Mouse (Mus musculus) kidney, embryonic 16.5 days (tissue): ENCODE results near the gene Plcg1. TPM values are rescaled to one million over a fixed set of nuclear protein-coding genes. Genes with fewer than 3 reads are reported as not detected.

ENCODE experiments used
- ATAC-seq: fragments of 200-750 bp; cut with Nextera tagmentation; 2 replicates; pipeline ENCODE4 v1.8.0; 2017; ENCODE audit warnings: moderate TSS enrichment; ENCODE audit not compliant: low FRiP score, low TSS enrichment
- H3K27ac ChIP-seq: fragments of 300-500 bp; sonication (generic); 2 replicates; pipeline ENCODE4 v1.5.1; 2014; ENCODE audit warnings: low read length
- H3K27me3 ChIP-seq: fragments of 300-500 bp; sonication (generic); 2 replicates; pipeline ENCODE4 v1.6.1; 2014; ENCODE audit warnings: low read length, control low read depth, mixed read lengths; ENCODE audit not compliant: insufficient read depth
- H3K36me3 ChIP-seq: fragments of 300-500 bp; sonication (generic); 2 replicates; pipeline ENCODE4 v1.6.1; 2014; ENCODE audit warnings: low read length, control low read depth, mixed read lengths; ENCODE audit not compliant: insufficient read depth
- H3K4me1 ChIP-seq: fragments of 300-500 bp; sonication (generic); 2 replicates; pipeline ENCODE4 v1.6.1; 2014; ENCODE audit warnings: low read length, control low read depth, mixed read lengths; ENCODE audit not compliant: insufficient read depth
- H3K4me2 ChIP-seq: fragments of 300-500 bp; sonication (generic); replicated peaks from 2 replicates; pipeline ENCODE4 v1.6.1; 2014; ENCODE audit warnings: low read depth, low read length
- H3K4me3 ChIP-seq: fragments of 300-500 bp; sonication (generic); 2 replicates; pipeline ENCODE4 v1.5.1; 2014; ENCODE audit warnings: mild to moderate bottlenecking, low read length
- H3K9ac ChIP-seq: fragments of 300-500 bp; sonication (generic); replicated peaks from 2 replicates; pipeline ENCODE4 v1.6.1; 2014; ENCODE audit warnings: low read length
- H3K9me3 ChIP-seq: fragments of 300-500 bp; sonication (generic); 2 replicates; pipeline ENCODE4 v1.6.1; 2016; ENCODE audit warnings: low read length, control low read depth
- WGBS: fragments of 180-500 bp; shearing (Covaris S2); extraction: QIAGEN DNeasy Blood & Tissue Kit; methylation state at CpG from one replicate; pipeline ENCODE4 v1.1.7; 2014; 5-methylcytosine and 5-hydroxymethylcytosine counted together
- polyA plus RNA-seq: library from polyadenylated mRNA; unstranded; fragments of >200 nt; fragmentation: Nextera tagmentation; extraction: Ambion mirVana; gene quantifications from 2 replicates; pipeline ENCODE4 v1.2.1, GENCODE M21; 2015

Plcg1 gene
- polyA plus RNA-seq, 1 experiment from 2014 or later, result 49.9 TPM

- H3K4me3 ChIP-seq, result no peak overlapping the region
- no peaks in the 10 kb centered on the region for H3K27me3 ChIP-seq
- H3K4me1 ChIP-seq, result no peaks in the 10 kb centered on the region
- no peak for ATAC-seq
- peaks cover 22% of the 10 kb centered on the region for H3K36me3 ChIP-seq
- H3K9ac ChIP-seq, result no peak overlapping the region
- 92% methylated on average over 13 of the region's 13 CpGs for WGBS
- H3K9me3 ChIP-seq, result no peaks in the 10 kb centered on the region
- no peak overlapping the region for H3K4me2 ChIP-seq
- H3K27ac ChIP-seq, result no peak overlapping the region
Observed at GRCm38 (mm10) chr2:160780154-160780833, 49.2 kb downstream of the Plcg1 start.

GRCm38 (mm10) chr2:160780834-160781219 lies 49.7 kb downstream of the Plcg1 start:
- no peak overlapping the region for H3K27ac ChIP-seq

GRCm38 (mm10) chr2:160786333-160786732 lies 55.2 kb downstream of the Plcg1 start:
- Histone ChIP-seq H3K27ac (no peak overlapping the region), H3K4me2 (no peak overlapping the region), H3K36me3 (0 out of 2 replicates have a peak, but pooled peaks cover 7% of the 10 kb centered on the region), H3K27me3 (no peaks in the 10 kb centered on the region), H3K4me1 (no peaks in the 10 kb centered on the region), H3K9ac (no peak overlapping the region), H3K9me3 (no peaks in the 10 kb centered on the region), H3K4me3 (no peak overlapping the region)
- 68% methylated on average over 1 of the region's 1 CpGs for WGBS
- ATAC-seq, result no peak

More at GRCm38 (mm10) chr2:160780834-160781219, 49.7 kb downstream of the Plcg1 start:
- Histone ChIP-seq H3K4me1 (no peaks in the 10 kb centered on the region), H3K4me2 (no peak overlapping the region), H3K9me3 (no peaks in the 10 kb centered on the region), H3K27me3 (no peaks in the 10 kb centered on the region), H3K4me3 (no peak overlapping the region), H3K36me3 (peaks cover 22% of the 10 kb centered on the region), H3K9ac (no peak overlapping the region)
- ATAC-seq, result no peak
- WGBS, result 85% methylated on average over 2 of the region's 2 CpGs

- Histone ChIP-seq H3K27me3 (no peaks in the 10 kb centered on the region), H3K27ac (no peak overlapping the region), H3K36me3 (no peaks in the 10 kb centered on the region), H3K9me3 (no peaks in the 10 kb centered on the region), H3K4me2 (no peak overlapping the region), H3K4me1 (no peaks in the 10 kb centered on the region), H3K9ac (no peak overlapping the region), H3K4me3 (no peak overlapping the region)
- 79% methylated on average over 1 of the region's 1 CpGs for WGBS
- no peak for ATAC-seq
Observed at GRCm38 (mm10) chr2:160789046-160789445, 57.9 kb downstream of the Plcg1 start.

GRCm38 (mm10) chr2:160789741-160790140 lies 58.6 kb downstream of the Plcg1 start:
- Histone ChIP-seq H3K9ac (no peak overlapping the region), H3K4me2 (no peak overlapping the region)

GRCm38 (mm10) chr2:160793117-160793516 lies 62.0 kb downstream of the Plcg1 start:
- 68% methylated on average over 2 of the region's 2 CpGs for WGBS
- Histone ChIP-seq H3K4me3 (no peak overlapping the region), H3K27ac (no peak overlapping the region), H3K4me2 (no peak overlapping the region), H3K36me3 (no peaks in the 10 kb centered on the region), H3K9me3 (no peaks in the 10 kb centered on the region), H3K9ac (no peak overlapping the region), H3K27me3 (no peaks in the 10 kb centered on the region), H3K4me1 (no peaks in the 10 kb centered on the region)
- ATAC-seq, result no peak

More at GRCm38 (mm10) chr2:160789741-160790140, 58.6 kb downstream of the Plcg1 start:
- ATAC-seq, result no peak
- no peaks in the 10 kb centered on the region for H3K4me1 ChIP-seq
- no peak overlapping the region for H3K27ac ChIP-seq
- no peaks in the 10 kb centered on the region for H3K36me3 ChIP-seq
- no peaks in the 10 kb centered on the region for H3K9me3 ChIP-seq
- no peak overlapping the region for H3K4me3 ChIP-seq
- no peaks in the 10 kb centered on the region for H3K27me3 ChIP-seq

GRCm38 (mm10) chr2:160796973-160797372 lies 65.9 kb downstream of the Plcg1 start:
- ATAC-seq, result no peak
- 80% methylated on average over 2 of the region's 2 CpGs for WGBS
- no peak overlapping the region for H3K4me3 ChIP-seq

GRCm38 (mm10) chr2:160798206-160798605 lies 67.1 kb downstream of the Plcg1 start:
- Histone ChIP-seq H3K4me1 (no peaks in the 10 kb centered on the region), H3K4me2 (no peak overlapping the region), H3K27me3 (no peaks in the 10 kb centered on the region), H3K36me3 (no peaks in the 10 kb centered on the region), H3K27ac (no peak overlapping the region), H3K4me3 (no peak overlapping the region), H3K9me3 (no peaks in the 10 kb centered on the region), H3K9ac (no peak overlapping the region)
- ATAC-seq, result no peak
- 87% methylated on average over 1 of the region's 1 CpGs for WGBS

More at GRCm38 (mm10) chr2:160796973-160797372, 65.9 kb downstream of the Plcg1 start:
- Histone ChIP-seq H3K27ac (no peak overlapping the region), H3K4me2 (no peak overlapping the region), H3K4me1 (no peaks in the 10 kb centered on the region), H3K9ac (no peak overlapping the region), H3K27me3 (no peaks in the 10 kb centered on the region), H3K9me3 (no peaks in the 10 kb centered on the region), H3K36me3 (no peaks in the 10 kb centered on the region)

GRCm38 (mm10) chr2:160800967-160801366 lies 69.9 kb downstream of the Plcg1 start:
- no peak overlapping the region for H3K9ac ChIP-seq
- H3K4me1 ChIP-seq, result peaks cover 10% of the 10 kb centered on the region
- no peak for ATAC-seq
- WGBS, result 89% methylated on average over 1 of the region's 1 CpGs
- no peaks in the 10 kb centered on the region for H3K36me3 ChIP-seq
- H3K4me2 ChIP-seq, result no peak overlapping the region
- H3K9me3 ChIP-seq, result no peaks in the 10 kb centered on the region
- H3K27me3 ChIP-seq, result no peaks in the 10 kb centered on the region
- H3K27ac ChIP-seq, result no peak overlapping the region
- H3K4me3 ChIP-seq, result no peak overlapping the region

GRCm38 (mm10) chr2:160802326-160802725 lies 71.2 kb downstream of the Plcg1 start:
- Histone ChIP-seq H3K36me3 (no peaks in the 10 kb centered on the region), H3K4me3 (no peak overlapping the region), H3K27ac (no peak overlapping the region), H3K9me3 (no peaks in the 10 kb centered on the region), H3K4me2 (no peak overlapping the region), H3K4me1 (peaks cover 16% of the 10 kb centered on the region), H3K27me3 (no peaks in the 10 kb centered on the region), H3K9ac (no peak overlapping the region)
- WGBS, result 57% methylated on average over 3 of the region's 3 CpGs
- ATAC-seq, result no peak
